ENCODE assay signal across 9 mouse cellular contexts in the genomic region with DNA sequence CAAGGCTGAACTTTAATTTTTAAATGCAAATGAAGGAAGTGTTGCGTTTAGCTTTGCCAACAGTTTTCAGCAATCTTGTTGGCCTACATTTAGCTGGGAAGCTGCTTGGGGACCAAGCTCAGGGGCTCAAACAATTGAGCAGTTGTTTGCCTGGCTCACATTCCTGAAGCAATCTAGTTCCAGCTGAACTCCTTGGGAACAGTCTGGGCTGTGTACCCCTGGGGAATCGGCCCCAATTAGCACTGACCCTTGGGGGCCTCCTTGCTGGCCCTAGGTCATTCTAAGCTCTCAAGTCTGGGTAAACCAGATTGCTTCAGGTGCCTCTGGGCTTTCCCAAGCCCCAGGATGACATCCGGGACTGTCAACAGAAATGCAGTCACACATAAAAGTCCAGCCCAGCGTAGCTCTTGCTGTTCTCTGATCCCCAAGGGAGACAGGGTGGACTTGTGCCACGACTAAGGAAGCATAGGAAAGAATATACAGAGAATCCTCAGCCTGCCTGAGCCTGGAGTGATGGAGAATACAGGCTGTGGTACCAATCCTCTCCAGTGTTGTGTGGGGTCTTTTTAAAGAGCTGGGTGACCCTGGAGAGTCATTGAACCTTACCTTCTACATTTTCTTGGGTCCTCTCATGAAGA.
DNase-seq lines count a peak whose midpoint lies in the region; ATAC-seq lines count a peak whose summit lies in the region.
"Had no signal": no experiment of that assay in that cellular context is flagged by ENCODE, and none has a peak within 500 bp of the region (broad histone marks: within the 10 kb centered on the region; RNA-seq: fewer than 3 reads in every experiment).

No protein-coding gene starts in this region.

- no peak for DNase-seq in frontal cortex, postnatal 25 days (ENCODE audit: low spot score in 2 of 2)
- DNase-seq in embryo, embryonic 11 days: peak; percentile 54
- DNase-seq in heart, postnatal 14 days: peak; percentile 22 to 35
- DNase-seq in mesoderm, embryonic 11.5 days (ENCODE audit: low read depth, low spot score): peak; percentile 58
- no peak for DNase-seq in urinary bladder, postnatal 25 days (ENCODE audit: low spot score)
- DNase-seq in adrenal gland, adult (ENCODE audit: inconsistent age in 2 of 2, low spot score in 1 of 2): no peak

- peak; percentile 66 for ATAC-seq in frontal cortex, adult (ENCODE audit: low TSS enrichment)
- no peak for ATAC-seq in megakaryocyte progenitor cell, adult 5-6 weeks (replicated peaks; ENCODE audit: poor library complexity)
- ATAC-seq: CD4-positive, CD25-positive, alpha-beta regulatory T cell, adult 4 months had no signal

- intact Hi-C loops in heart, postnatal 14 days (cut with DNase I): no loop called here

Comparison
In these comparisons a context has a peak if more than half of its experiments do, and no peak if none do; other contexts are left out.
1. DNase-seq: peak in embryo, embryonic 11 days (single experiment), heart, postnatal 14 days (2 of 2) and mesoderm, embryonic 11.5 days (single experiment); none in frontal cortex, postnatal 25 days (0 of 2), urinary bladder, postnatal 25 days (single experiment) and adrenal gland, adult (0 of 2).